Mouse (Mus musculus) hindbrain, postnatal 0 days (tissue): ENCODE measurements around the gene Ctdspl. TPM values are rescaled to one million over a fixed set of nuclear protein-coding genes. Genes with fewer than 3 reads are reported as not detected.

Experiments
- ATAC-seq: fragments of 200-750 bp; cut with Nextera tagmentation; 2 replicates; pipeline ENCODE4 v1.8.0; 2017; ENCODE audit warnings: mild to moderate bottlenecking, moderate TSS enrichment, moderate library complexity
- DNase-seq: peaks from one replicate; pipeline ENCODE4 v3.0.0-alpha.2; 2015; ENCODE audit warnings: low spot score
- H3K27ac ChIP-seq: fragments of 300-500 bp; sonication (generic); 2 replicates; pipeline ENCODE4 v1.5.1; 2014; ENCODE audit warnings: mild to moderate bottlenecking
- H3K27me3 ChIP-seq: fragments of 300-500 bp; sonication (generic); 2 replicates; pipeline ENCODE4 v1.6.1; 2014; ENCODE audit warnings: low read length, mixed read lengths; ENCODE audit not compliant: insufficient read depth
- H3K36me3 ChIP-seq: fragments of 300-500 bp; sonication (generic); 2 replicates; pipeline ENCODE4 v1.6.1; 2014; ENCODE audit warnings: low read length, mixed read lengths; ENCODE audit not compliant: insufficient read depth
- H3K4me1 ChIP-seq: fragments of 300-500 bp; sonication (generic); 2 replicates; pipeline ENCODE4 v1.6.1; 2014; ENCODE audit warnings: antibody characterized with exemption, low read length, mixed read lengths; ENCODE audit not compliant: insufficient read depth
- H3K4me2 ChIP-seq: fragments of 300-500 bp; sonication (generic); 2 replicates; pipeline ENCODE4 v1.6.1; 2014; ENCODE audit warnings: low read depth, mild to moderate bottlenecking, low read length, moderate library complexity, mixed read lengths
- H3K4me3 ChIP-seq: fragments of 300-500 bp; sonication (generic); 2 replicates; pipeline ENCODE4 v1.5.1; 2014; ENCODE audit warnings: low read length
- H3K9ac ChIP-seq: fragments of 300-500 bp; sonication (generic); replicated peaks from 2 replicates; pipeline ENCODE4 v1.6.1; 2014; ENCODE audit warnings: mild to moderate bottlenecking, low read length, moderate library complexity, mixed read lengths
- H3K9me3 ChIP-seq: fragments of 300-500 bp; sonication (generic); 2 replicates; pipeline ENCODE4 v1.6.1; 2016; ENCODE audit warnings: low read length, mixed read lengths
- CTCF ChIP-seq: IDR thresholded peaks from 2 replicates; pipeline ENCODE4 v1.5.1; 2016; ENCODE audit warnings: antibody characterized with exemption, control low read depth, low read depth
- WGBS: fragments of 180-500 bp; shearing (Covaris S2); extraction: QIAGEN DNeasy Blood & Tissue Kit; methylation state at CpG from one replicate; pipeline ENCODE4 v1.1.7; 2014; 5-methylcytosine and 5-hydroxymethylcytosine counted together
- polyA plus RNA-seq: library from polyadenylated mRNA; unstranded; fragments of >200 nt; fragmentation: Nextera tagmentation; extraction: Ambion mirVana; gene quantifications from 2 replicates; pipeline ENCODE4 v1.2.1, GENCODE M21; 2015
- total RNA-seq: library from RNA; depleted of rRNA; stranded (reverse); fragments of >200 nt; gene quantifications from 2 replicates; pipeline ENCODE4 v1.2.3, GENCODE M21; 2014

Ctdspl gene
- total and polyA plus RNA-seq, 2 experiments from 2014 or later: 5.5 to 8.4 TPM

- Histone ChIP-seq H3K27me3 (no peaks in the 10 kb centered on the region), H3K27ac (no peak overlapping the region), H3K36me3 (peaks cover 27% of the 10 kb centered on the region; the same call in 1 of the 2 replicates), H3K4me3 (no peak overlapping the region), H3K4me1 (no peaks in the 10 kb centered on the region), H3K4me2 (no peak overlapping the region), H3K9me3 (no peaks in the 10 kb centered on the region), H3K9ac (no peak overlapping the region)
- peak; percentile 34 for DNase-seq
- no peak for TF ChIP-seq CTCF
- ATAC-seq: peak; percentile 54
- 65% methylated on average over 15 of the region's 15 CpGs for WGBS
Measured at GRCm38 (mm10) chr9:119073184-119073895, 147.1 kb downstream of the Ctdspl start.

GRCm38 (mm10) chr9:119075685-119076084 lies 149.4 kb downstream of the Ctdspl start:
- H3K9me3 ChIP-seq: no peaks in the 10 kb centered on the region
- DNase-seq: no peak
- no peak for ATAC-seq
- no peaks in the 10 kb centered on the region for H3K4me1 ChIP-seq
- no peak overlapping the region for H3K4me2 ChIP-seq
- H3K36me3 ChIP-seq: peaks cover 27% of the 10 kb centered on the region; the same call in 1 of the 2 replicates
- WGBS: 69% methylated on average over 16 of the region's 16 CpGs
- TF ChIP-seq CTCF: no peak
- no peaks in the 10 kb centered on the region for H3K27me3 ChIP-seq
- H3K27ac ChIP-seq: no peak overlapping the region
- H3K4me3 ChIP-seq: no peak overlapping the region
- H3K9ac ChIP-seq: no peak overlapping the region

- WGBS: 86% methylated on average over 5 of the region's 5 CpGs
- H3K4me1 ChIP-seq: peaks cover 8% of the 10 kb centered on the region; the same call in 1 of the 2 replicates
- TF ChIP-seq CTCF: no peak
- no peaks in the 10 kb centered on the region for H3K9me3 ChIP-seq
- no peak overlapping the region for H3K27ac ChIP-seq
- DNase-seq (no peak), ATAC-seq (no peak)
- no peak overlapping the region for H3K4me2 ChIP-seq
- peaks cover 14% of the 10 kb centered on the region; the same call in 1 of the 2 replicates for H3K36me3 ChIP-seq
- no peak overlapping the region for H3K9ac ChIP-seq
- no peak overlapping the region for H3K4me3 ChIP-seq
- no peaks in the 10 kb centered on the region for H3K27me3 ChIP-seq
Measured at GRCm38 (mm10) chr9:119080040-119080675, 153.9 kb downstream of the Ctdspl start.

DNA sequence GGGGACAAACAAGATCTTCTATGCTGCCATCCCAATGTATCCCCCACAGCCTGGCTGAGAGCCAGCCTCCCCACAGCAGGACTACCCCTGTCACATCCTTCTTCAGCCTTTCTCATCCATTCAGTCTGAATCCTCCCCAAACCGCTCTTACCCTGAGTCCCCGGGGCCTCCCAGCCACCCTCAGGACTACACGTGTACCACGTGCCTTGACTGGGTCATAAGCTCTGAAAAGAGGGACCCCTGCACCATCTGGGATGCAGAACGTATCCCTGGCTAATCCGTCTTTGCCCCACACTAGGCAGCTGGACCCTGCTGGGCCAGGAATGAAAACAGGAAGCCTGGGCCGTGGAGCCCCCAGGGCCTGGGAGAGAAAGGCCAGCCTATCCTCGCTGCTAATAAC lies 155.8 kb downstream of the Ctdspl start:
- H3K9me3 ChIP-seq: no peaks in the 10 kb centered on the region
- no peak overlapping the region for H3K4me2 ChIP-seq
- TF ChIP-seq CTCF: no peak
- peaks cover 8% of the 10 kb centered on the region; the same call in 1 of the 2 replicates for H3K36me3 ChIP-seq
- no peak overlapping the region for H3K4me3 ChIP-seq
- no peaks in the 10 kb centered on the region for H3K27me3 ChIP-seq
- H3K27ac ChIP-seq: peak overlapping the region; percentile 37; the same call in 1 of the 2 replicates
- peak; percentile 78 for ATAC-seq
- H3K4me1 ChIP-seq: peaks cover 8% of the 10 kb centered on the region; the same call in 1 of the 2 replicates
- H3K9ac ChIP-seq: no peak overlapping the region
- peak; percentile 65 for DNase-seq
- 13% methylated on average over 8 of the region's 8 CpGs for WGBS

GRCm38 (mm10) chr9:119082656-119083430 lies 156.6 kb downstream of the Ctdspl start:
- Histone ChIP-seq H3K9me3 (no peaks in the 10 kb centered on the region), H3K27ac (no peak overlapping the region; the same call in 1 of the 2 replicates), H3K36me3 (peaks cover 6% of the 10 kb centered on the region; the same call in 1 of the 2 replicates), H3K4me1 (peaks cover 8% of the 10 kb centered on the region; the same call in 1 of the 2 replicates), H3K4me2 (no peak overlapping the region), H3K9ac (no peak overlapping the region), H3K4me3 (no peak overlapping the region), H3K27me3 (no peaks in the 10 kb centered on the region)
- DNase-seq (no peak), ATAC-seq (no peak)
- no peak for TF ChIP-seq CTCF
- 76% methylated on average over 7 of the region's 7 CpGs for WGBS

DNA sequence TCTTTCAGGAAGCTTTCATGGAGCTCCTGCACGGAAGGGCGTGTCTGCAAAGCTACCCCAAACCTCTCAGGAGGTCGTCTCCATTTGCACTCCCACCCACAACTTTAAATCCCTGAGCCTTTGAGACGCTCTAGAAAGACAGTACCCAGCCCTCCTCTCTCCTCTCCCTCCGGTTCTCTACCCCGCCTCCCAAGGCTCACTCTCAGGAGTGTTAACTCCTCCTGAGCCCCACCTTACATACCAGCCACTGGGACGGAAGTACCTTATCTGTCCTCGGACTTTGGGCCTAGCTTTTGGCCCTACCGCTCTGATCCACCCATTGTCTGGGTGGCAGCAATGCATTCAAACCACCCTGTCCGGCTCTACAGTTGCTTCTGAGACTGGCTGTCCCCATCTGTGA lies 157.7 kb downstream of the Ctdspl start:
- H3K4me1 ChIP-seq: peaks cover 8% of the 10 kb centered on the region; the same call in 1 of the 2 replicates
- ATAC-seq: no peak

More for the DNA sequence above, 157.7 kb downstream of the Ctdspl start:
- Histone ChIP-seq H3K4me3 (no peak overlapping the region), H3K9me3 (no peaks in the 10 kb centered on the region), H3K9ac (no peak overlapping the region), H3K27ac (no peak overlapping the region), H3K36me3 (peaks cover 4% of the 10 kb centered on the region; the same call in 1 of the 2 replicates), H3K27me3 (no peaks in the 10 kb centered on the region), H3K4me2 (no peak overlapping the region)
- 94% methylated on average over 10 of the region's 10 CpGs for WGBS
- TF ChIP-seq CTCF: no peak
- DNase-seq: no peak
